Mouse (Mus musculus): ENCODE data around the gene Cers2. TPM values are rescaled to one million over a fixed set of nuclear protein-coding genes. Genes with fewer than 3 reads are reported as not detected.
"Not testable (repeated sequence)": the region's sequence is repeated elsewhere in the genome, so short reads cannot be mapped to it uniquely, and the experiment has no call there.

Cers2 gene
- polyA plus RNA-seq, 1 experiment from 2014 or later, result 182 TPM

- ATAC-seq (replicated peaks; ENCODE audit: low FRiP score) (no peak), DNase-seq (ENCODE audit: low spot score) (no peak)
- Histone ChIP-seq H3K4me3 (ENCODE audit: low read depth, low read length) (no peak overlapping the region), H3K4me2 (no peak overlapping the region), H3K9me3 (ENCODE audit: control insufficient read depth, low read length) (no peaks in the 10 kb centered on the region), H3K4me1 (replicated peaks; ENCODE audit: control insufficient read depth, insufficient read depth, low read length) (no peaks in the 10 kb centered on the region), H3K27me3 (replicated peaks; ENCODE audit: control insufficient read depth, insufficient read depth, low read length) (no peaks in the 10 kb centered on the region), H3K9ac (ENCODE audit: low read depth, low read length) (no peak overlapping the region), H3K36me3 (ENCODE audit: control insufficient read depth, insufficient read depth, low read length) (peaks cover 52% of the 10 kb centered on the region), H3K27ac (ENCODE audit: low read depth, low read length) (no peak overlapping the region)
- WGBS, result 92% methylated on average over 4 of the region's 4 CpGs
These were observed 22.8 kb downstream of the Cers2 start for GRCm38 (mm10) chr3:95337345-95337744.

- Histone ChIP-seq H3K27me3 (replicated peaks; ENCODE audit: control insufficient read depth, insufficient read depth, low read length) (no peaks in the 10 kb centered on the region), H3K9ac (ENCODE audit: low read depth, low read length) (no peak overlapping the region), H3K4me3 (ENCODE audit: low read depth, low read length) (no peak overlapping the region), H3K27ac (ENCODE audit: low read depth, low read length) (no peak overlapping the region), H3K9me3 (ENCODE audit: control insufficient read depth, low read length) (no peaks in the 10 kb centered on the region), H3K36me3 (ENCODE audit: control insufficient read depth, insufficient read depth, low read length) (peaks cover 47% of the 10 kb centered on the region), H3K4me2 (no peak overlapping the region), H3K4me1 (replicated peaks; ENCODE audit: control insufficient read depth, insufficient read depth, low read length) (no peaks in the 10 kb centered on the region)
- no peak for ATAC-seq (replicated peaks; ENCODE audit: low FRiP score)
- WGBS, result 94% methylated on average over 4 of the region's 4 CpGs
- DNase-seq (ENCODE audit: low spot score), result no peak
These were observed 23.7 kb downstream of the Cers2 start for GRCm38 (mm10) chr3:95338251-95338650.

GRCm38 (mm10) chr3:95343356-95344000 lies 28.9 kb downstream of the Cers2 start:
- H3K4me1 ChIP-seq (replicated peaks; ENCODE audit: control insufficient read depth, insufficient read depth, low read length); DNase-seq (ENCODE audit: low spot score): not testable (repeated sequence)
- WGBS, result 92% methylated on average over 9 of the region's 9 CpGs

GRCm38 (mm10) chr3:95346454-95346853 lies 31.9 kb downstream of the Cers2 start:
- H3K27ac ChIP-seq (ENCODE audit: low read depth, low read length), result no peak overlapping the region
- WGBS, result 91% methylated on average over 7 of the region's 7 CpGs
- DNase-seq (ENCODE audit: low spot score) (no peak), ATAC-seq (replicated peaks; ENCODE audit: low FRiP score) (no peak)
- no peaks in the 10 kb centered on the region for H3K4me1 ChIP-seq (replicated peaks; ENCODE audit: control insufficient read depth, insufficient read depth, low read length)
- H3K9ac ChIP-seq (ENCODE audit: low read depth, low read length), result no peak overlapping the region
- no peak overlapping the region for H3K4me3 ChIP-seq (ENCODE audit: low read depth, low read length)
- H3K36me3 ChIP-seq (ENCODE audit: control insufficient read depth, insufficient read depth, low read length), result peaks cover 49% of the 10 kb centered on the region
- no peaks in the 10 kb centered on the region for H3K9me3 ChIP-seq (ENCODE audit: control insufficient read depth, low read length)
- H3K27me3 ChIP-seq (replicated peaks; ENCODE audit: control insufficient read depth, insufficient read depth, low read length), result no peaks in the 10 kb centered on the region
- H3K4me2 ChIP-seq, result no peak overlapping the region

More at GRCm38 (mm10) chr3:95343356-95344000, 28.9 kb downstream of the Cers2 start:
- not testable (repeated sequence) for H3K9ac ChIP-seq (ENCODE audit: low read depth, low read length); H3K4me3 ChIP-seq (ENCODE audit: low read depth, low read length); H3K4me2 ChIP-seq; H3K9me3 ChIP-seq (ENCODE audit: control insufficient read depth, low read length); H3K27me3 ChIP-seq (replicated peaks; ENCODE audit: control insufficient read depth, insufficient read depth, low read length); H3K27ac ChIP-seq (ENCODE audit: low read depth, low read length); ATAC-seq (replicated peaks; ENCODE audit: low FRiP score)
- peaks cover 57% of the 10 kb centered on the region for H3K36me3 ChIP-seq (ENCODE audit: control insufficient read depth, insufficient read depth, low read length)

- H3K36me3 ChIP-seq (ENCODE audit: control insufficient read depth, insufficient read depth, low read length), result peaks cover 48% of the 10 kb centered on the region
- DNase-seq (ENCODE audit: low spot score); H3K27ac ChIP-seq (ENCODE audit: low read depth, low read length); ATAC-seq (replicated peaks; ENCODE audit: low FRiP score); H3K27me3 ChIP-seq (replicated peaks; ENCODE audit: control insufficient read depth, insufficient read depth, low read length); H3K4me1 ChIP-seq (replicated peaks; ENCODE audit: control insufficient read depth, insufficient read depth, low read length); H3K4me2 ChIP-seq; H3K9me3 ChIP-seq (ENCODE audit: control insufficient read depth, low read length); H3K9ac ChIP-seq (ENCODE audit: low read depth, low read length); H3K4me3 ChIP-seq (ENCODE audit: low read depth, low read length): not testable (repeated sequence)
- WGBS, result 92% methylated on average over 5 of the region's 5 CpGs
These were observed 33.8 kb downstream of the Cers2 start for GRCm38 (mm10) chr3:95348343-95348742.

GRCm38 (mm10) chr3:95349491-95349890 lies 34.9 kb downstream of the Cers2 start:
- no peak overlapping the region for H3K27ac ChIP-seq (ENCODE audit: low read depth, low read length)
- H3K36me3 ChIP-seq (ENCODE audit: control insufficient read depth, insufficient read depth, low read length), result peaks cover 49% of the 10 kb centered on the region
- ATAC-seq (replicated peaks; ENCODE audit: low FRiP score), result no peak

GRCm38 (mm10) chr3:95355911-95356544 lies 41.4 kb downstream of the Cers2 start:
- Histone ChIP-seq H3K4me2 (peak overlapping the region; percentile 52), H3K4me3 (ENCODE audit: low read depth, low read length) (peak overlapping the region; percentile 65)
- 18% methylated on average over 8 of the region's 19 CpGs for WGBS
- not testable (repeated sequence) for H3K9ac ChIP-seq (ENCODE audit: low read depth, low read length); DNase-seq (ENCODE audit: low spot score); H3K36me3 ChIP-seq (ENCODE audit: control insufficient read depth, insufficient read depth, low read length); H3K9me3 ChIP-seq (ENCODE audit: control insufficient read depth, low read length); H3K27ac ChIP-seq (ENCODE audit: low read depth, low read length); H3K4me1 ChIP-seq (replicated peaks; ENCODE audit: control insufficient read depth, insufficient read depth, low read length); ATAC-seq (replicated peaks; ENCODE audit: low FRiP score); H3K27me3 ChIP-seq (replicated peaks; ENCODE audit: control insufficient read depth, insufficient read depth, low read length)

More at GRCm38 (mm10) chr3:95349491-95349890, 34.9 kb downstream of the Cers2 start:
- Histone ChIP-seq H3K27me3 (replicated peaks; ENCODE audit: control insufficient read depth, insufficient read depth, low read length) (no peaks in the 10 kb centered on the region), H3K4me3 (ENCODE audit: low read depth, low read length) (no peak overlapping the region), H3K4me1 (replicated peaks; ENCODE audit: control insufficient read depth, insufficient read depth, low read length) (no peaks in the 10 kb centered on the region), H3K4me2 (no peak overlapping the region), H3K9me3 (ENCODE audit: control insufficient read depth, low read length) (no peaks in the 10 kb centered on the region), H3K9ac (ENCODE audit: low read depth, low read length) (no peak overlapping the region)
- no peak for DNase-seq (ENCODE audit: low spot score)

- DNase-seq (ENCODE audit: low spot score) (peak; percentile 93), ATAC-seq (replicated peaks; ENCODE audit: low FRiP score) (peak; percentile 94)
- peak within 1 kb of the TSS; percentile 74 for H3K9ac ChIP-seq (ENCODE audit: low read depth, low read length)
- not testable (repeated sequence) for H3K4me1 ChIP-seq (replicated peaks; ENCODE audit: control insufficient read depth, insufficient read depth, low read length); H3K27me3 ChIP-seq (replicated peaks; ENCODE audit: control insufficient read depth, insufficient read depth, low read length); H3K9me3 ChIP-seq (ENCODE audit: control insufficient read depth, low read length); H3K36me3 ChIP-seq (ENCODE audit: control insufficient read depth, insufficient read depth, low read length)
- peak within 1 kb of the TSS; percentile 52 for H3K4me2 ChIP-seq
- H3K4me3 ChIP-seq (ENCODE audit: low read depth, low read length), result peak within 1 kb of the TSS; percentile 65
- under 1% methylated on average over 33 of the region's 57 CpGs for WGBS
- peak within 1 kb of the TSS; percentile 11; the same call in 1 of the 2 replicates for H3K27ac ChIP-seq (ENCODE audit: low read depth, low read length)
These were observed 42.3 kb downstream of the Cers2 start, which contains the start of gene Setdb1 for GRCm38 (mm10) chr3:95356701-95357449. Gene Setdb1, minus strand, starts transcription at chr3:95357202.
